ENCODE assay signal across 8 mouse cellular contexts in the genomic region with DNA sequence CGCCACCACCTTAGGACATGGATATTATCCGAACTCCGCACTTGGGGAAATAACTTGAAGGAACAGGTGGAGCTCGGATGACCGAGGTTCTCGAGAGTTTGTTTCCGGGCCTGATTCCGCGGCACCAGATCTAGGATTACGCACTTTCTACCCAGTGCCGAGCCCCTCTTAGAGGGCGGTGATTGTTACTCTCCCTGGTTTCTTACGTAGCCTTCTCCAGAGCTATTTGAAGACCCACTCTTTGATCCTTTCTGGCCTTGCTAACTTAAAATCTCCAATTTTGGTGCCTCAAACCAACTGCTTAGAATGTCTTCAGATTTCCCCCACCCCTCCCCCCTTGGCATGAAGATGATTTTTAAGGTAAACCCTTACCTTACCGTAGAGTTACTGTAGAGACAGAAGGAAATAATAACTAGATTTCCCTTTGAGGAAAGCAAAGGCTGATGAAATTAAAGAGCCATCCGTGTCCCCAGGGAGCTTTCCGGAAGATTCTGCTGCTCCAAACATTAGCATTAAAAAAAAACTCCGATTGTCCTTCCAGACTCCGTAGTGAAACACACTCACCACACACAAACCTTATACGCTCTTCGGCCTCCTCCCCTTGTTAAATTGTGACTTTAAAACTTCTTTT. TPM values are rescaled to one million over a fixed set of nuclear protein-coding genes. Genes with fewer than 3 reads are reported as not detected.
DNase-seq lines count a peak whose midpoint lies in the region; ATAC-seq and TF ChIP-seq lines count a peak whose summit lies in the region.

No protein-coding gene starts in this region.

- no peak for TF ChIP-seq EP300 in ES-Bruce4 (IDR thresholded peaks at IDR 0.05; ENCODE audit: insufficient read depth, low read depth, low read length)

- TF ChIP-seq CTCF in gastrocnemius, adult 2 months (IDR thresholded peaks at IDR 0.05): no peak
- TF ChIP-seq CTCF in ES-Bruce4 (IDR thresholded peaks at IDR 0.05; ENCODE audit: low read depth, low read length): no peak

- 2% methylated on average over 20 of the region's 20 CpGs for WGBS in forebrain, embryonic 16.5 days
- WGBS in liver, embryonic 15.5 days (ENCODE audit: insufficient replicate concordance): 4% methylated on average over 20 of the region's 20 CpGs

- H3K27ac ChIP-seq in gastrocnemius, adult 2 months: peak overlapping the region; percentile 92
- H3K27ac ChIP-seq in ES-Bruce4 (ENCODE audit: insufficient read depth, low read length): peak overlapping the region; percentile 40
- H3K27ac ChIP-seq in forebrain, embryonic 16.5 days (ENCODE audit: low read length): no peak overlapping the region
- peak overlapping the region; percentile 100 for H3K27ac ChIP-seq in liver, embryonic 15.5 days (replicated peaks)

- no peaks in the 10 kb centered on the region for H3K9me3 ChIP-seq in ES-Bruce4 (replicated peaks; ENCODE audit: control insufficient read depth, insufficient read depth, low read length, poor library complexity, severe bottlenecking)
- no peaks in the 10 kb centered on the region for H3K9me3 ChIP-seq in forebrain, embryonic 16.5 days (ENCODE audit: control insufficient read depth, low read length)
- no peaks in the 10 kb centered on the region for H3K9me3 ChIP-seq in liver, embryonic 15.5 days (replicated peaks)

- intact Hi-C loops in gastrocnemius, adult 2 months (cut with DNase I): loop anchor here (5.0 kb wide), 1 partner anchor 77 kb away; a partner anchor contains a TSS

- no peak for ATAC-seq in forebrain, embryonic 16.5 days
- peak; percentile 53 for ATAC-seq in liver, embryonic 15.5 days (ENCODE audit: insufficient read depth)
- no peak for ATAC-seq in monocyte, adult 5-6 weeks (replicated peaks; ENCODE audit: insufficient number of reproducible peaks, low FRiP score, low TSS enrichment, poor library complexity, severe bottlenecking)

- no peaks in the 10 kb centered on the region for H3K36me3 ChIP-seq in ES-Bruce4 (ENCODE audit: control insufficient read depth, insufficient read depth, low read length, poor library complexity, severe bottlenecking)
- H3K36me3 ChIP-seq in forebrain, embryonic 16.5 days (ENCODE audit: control insufficient read depth, insufficient read depth): no peaks in the 10 kb centered on the region
- peaks cover 23% of the 10 kb centered on the region for H3K36me3 ChIP-seq in liver, embryonic 15.5 days (replicated peaks)

- H3K4me3 ChIP-seq in gastrocnemius, adult 2 months: peak overlapping the region; percentile 82
- peak overlapping the region; percentile 91 for H3K4me3 ChIP-seq in ES-Bruce4 (ENCODE audit: low read depth, low read length)
- H3K4me3 ChIP-seq in forebrain, embryonic 16.5 days (replicated peaks; ENCODE audit: low read length): peak overlapping the region; percentile 51
- peak overlapping the region; percentile 85 for H3K4me3 ChIP-seq in liver, embryonic 15.5 days (replicated peaks)

- H3K27me3 ChIP-seq in ES-Bruce4 (ENCODE audit: control insufficient read depth, insufficient read depth, low read length, poor library complexity, severe bottlenecking): no peaks in the 10 kb centered on the region
- H3K27me3 ChIP-seq in forebrain, embryonic 16.5 days (replicated peaks; ENCODE audit: control insufficient read depth, insufficient read depth, low read length): peaks cover 48% of the 10 kb centered on the region
- H3K27me3 ChIP-seq in liver, embryonic 15.5 days: no peaks in the 10 kb centered on the region

- DNase-seq in gastrocnemius, adult 2 months: no peak
- no peak for DNase-seq in gastrocnemius, adult 8-10 months (ENCODE audit: low spot score in 2 of 2)
- no peak for DNase-seq in left cerebral cortex, adult 9 months (ENCODE audit: low spot score in 2 of 2)
- no peak for DNase-seq in left cerebral cortex, adult 11 months (ENCODE audit: low spot score)

- H3K4me1 ChIP-seq in ES-Bruce4 (ENCODE audit: control insufficient read depth, insufficient read depth, low read length): peaks cover 2% of the 10 kb centered on the region
- peaks cover 10% of the 10 kb centered on the region for H3K4me1 ChIP-seq in forebrain, embryonic 16.5 days (replicated peaks; ENCODE audit: control insufficient read depth, insufficient read depth, low read length)
- peaks cover 63% of the 10 kb centered on the region for H3K4me1 ChIP-seq in liver, embryonic 15.5 days (replicated peaks)

- H3K9ac ChIP-seq in ES-Bruce4 (ENCODE audit: low read depth, poor library complexity, severe bottlenecking): peak overlapping the region; percentile 75
- H3K9ac ChIP-seq in forebrain, embryonic 16.5 days (replicated peaks; ENCODE audit: low read depth, low read length): no peak overlapping the region
- H3K9ac ChIP-seq in liver, embryonic 15.5 days: peak overlapping the region; percentile 95

- peak overlapping the region; percentile 59 for H3K4me2 ChIP-seq in forebrain, embryonic 16.5 days (ENCODE audit: low read length)
- H3K4me2 ChIP-seq in liver, embryonic 15.5 days: peak overlapping the region; percentile 76

- TF ChIP-seq POLR2A in ES-Bruce4 (IDR thresholded peaks at IDR 0.05; ENCODE audit: insufficient read depth, low read length): no peak

RNA-seq across cellular contexts. Expression of a gene that starts 0.4 kb away (rescaled TPM):
- 1 to 10 TPM; 6.4 to 6.7 TPM for total RNA-seq in gastrocnemius, adult 2 months (2021)
- total RNA-seq in gastrocnemius, adult 8-10 months (2022): 1 to 10 TPM; 5.4 to 7.5 (median 6.2) TPM
- polyA plus RNA-seq in ES-Bruce4 (2011; ENCODE audit: insufficient read depth, insufficient read length, low read depth, missing spikeins): 37.6 and 39.1 TPM in 2 replicates
- polyA plus RNA-seq in forebrain, embryonic 16.5 days (2015; fragmentation: Nextera tagmentation; extraction: Ambion mirVana): 0.73 and 1.1 TPM in 2 replicates
- 23.4 and 23.6 TPM in 2 replicates for polyA plus RNA-seq in liver, embryonic 15.5 days (2015; fragmentation: Nextera tagmentation; extraction: Ambion mirVana)
- total RNA-seq in monocyte, adult 5-6 weeks (2017): 128 to 170 TPM (median 152 TPM) in 3 replicates

RNA-seq across cellular contexts. Expression of a gene that starts 26.4 kb away (rescaled TPM):
- total RNA-seq in gastrocnemius, adult 2 months (2021): 1 to 10 TPM; 1.3 to 1.4 TPM
- total RNA-seq in gastrocnemius, adult 8-10 months (2022): 1 to 10 TPM in 2 of 4 experiments, under 1 TPM in 2; 0.48 to 2.7 (median 1.4) TPM
- 12.1 and 14.3 TPM in 2 replicates for polyA plus RNA-seq in ES-Bruce4 (2011; ENCODE audit: insufficient read depth, insufficient read length, low read depth, missing spikeins)
- 7.8 and 8.3 TPM in 2 replicates for polyA plus RNA-seq in forebrain, embryonic 16.5 days (2015; fragmentation: Nextera tagmentation; extraction: Ambion mirVana)
- 0.23 and 0.30 TPM in 2 replicates for polyA plus RNA-seq in liver, embryonic 15.5 days (2015; fragmentation: Nextera tagmentation; extraction: Ambion mirVana)
- total RNA-seq in monocyte, adult 5-6 weeks (2017): not detected in 3 replicates

RNA-seq across cellular contexts. Expression of a gene that starts 55.8 kb away (rescaled TPM):
- total RNA-seq in gastrocnemius, adult 2 months (2021): under 1 TPM; 0.31 to 0.61 TPM
- under 1 TPM; 0.16 to 0.45 (median 0.18) TPM for total RNA-seq in gastrocnemius, adult 8-10 months (2022)
- polyA plus RNA-seq in ES-Bruce4 (2011; ENCODE audit: insufficient read depth, insufficient read length, low read depth, missing spikeins): 22.8 and 23.2 TPM in 2 replicates
- 6.3 and 6.5 TPM in 2 replicates for polyA plus RNA-seq in forebrain, embryonic 16.5 days (2015; fragmentation: Nextera tagmentation; extraction: Ambion mirVana)
- polyA plus RNA-seq in liver, embryonic 15.5 days (2015; fragmentation: Nextera tagmentation; extraction: Ambion mirVana): 1.4 and 1.5 TPM in 2 replicates
- 0.68 to 1.5 TPM in 2 of 3 replicates, not detected in the other for total RNA-seq in monocyte, adult 5-6 weeks (2017)

Comparison
In these comparisons a context has a peak if more than half of its experiments do, and no peak if none do; other contexts are left out.
1. RNA of a gene that starts 0.4 kb away (total RNA-seq): 128 to 170 TPM in monocyte, adult 5-6 weeks; 5.4 to 7.5 TPM in gastrocnemius, adult 8-10 months and 6.4 to 6.7 TPM in gastrocnemius, adult 2 months; every median in the first group is over 10 times any median in the second.
2. Peak in every context shown above with its lines, with median percentiles within 50 percentile points of each other: H3K4me3 ChIP-seq.